Mouse (Mus musculus) embryonic facial prominence, embryonic 12.5 days (tissue): ENCODE results near the gene Armc3. TPM values are rescaled to one million over a fixed set of nuclear protein-coding genes. Genes with fewer than 3 reads are reported as not detected.

ENCODE experiments used
- ATAC-seq: fragments of 200-750 bp; cut with Nextera tagmentation; 2 replicates; pipeline ENCODE4 v1.8.0; 2017; ENCODE audit not compliant: insufficient number of reproducible peaks, insufficient read depth, low FRiP score, low TSS enrichment
- H3K27ac ChIP-seq: fragments of 300-500 bp; sonication (generic); 2 replicates; pipeline ENCODE4 v1.5.1; 2016; ENCODE audit warnings: mild to moderate bottlenecking
- H3K27me3 ChIP-seq: fragments of 300-500 bp; sonication (generic); 2 replicates; pipeline ENCODE4 v1.6.1; 2016; ENCODE audit warnings: mild to moderate bottlenecking, moderate library complexity
- H3K36me3 ChIP-seq: fragments of 300-500 bp; sonication (generic); 2 replicates; pipeline ENCODE4 v1.6.1; 2016; ENCODE audit warnings: mild to moderate bottlenecking
- H3K4me1 ChIP-seq: fragments of 300-500 bp; sonication (generic); 2 replicates; pipeline ENCODE4 v1.6.1; 2016
- H3K4me2 ChIP-seq: fragments of 300-500 bp; sonication (generic); replicated peaks from 2 replicates; pipeline ENCODE4 v1.6.1; 2016; ENCODE audit warnings: mild to moderate bottlenecking, moderate library complexity
- H3K4me3 ChIP-seq: fragments of 300-500 bp; sonication (generic); 2 replicates; pipeline ENCODE4 v1.5.1; 2016; ENCODE audit warnings: mild to moderate bottlenecking
- H3K9ac ChIP-seq: fragments of 300-500 bp; sonication (generic); 2 replicates; pipeline ENCODE4 v1.6.1; 2016; ENCODE audit warnings: mild to moderate bottlenecking, moderate library complexity
- H3K9me3 ChIP-seq: fragments of 300-500 bp; sonication (generic); 2 replicates; pipeline ENCODE4 v1.6.1; 2016; ENCODE audit warnings: mild to moderate bottlenecking, moderate library complexity
- WGBS: fragments of 180-500 bp; shearing (Covaris S2); methylation state at CpG from one replicate; pipeline ENCODE4 v1.1.7; 2016; 5-methylcytosine and 5-hydroxymethylcytosine counted together
- polyA plus RNA-seq: library from polyadenylated mRNA; unstranded; fragments of >200 nt; fragmentation: Nextera tagmentation; extraction: Ambion mirVana; gene quantifications from 2 replicates; pipeline ENCODE4 v1.2.1, GENCODE M21; 2016

Armc3 gene
- polyA plus RNA-seq, 1 experiment from 2014 or later, result 0.20 TPM

- no peak overlapping the region for H3K4me2 ChIP-seq
- H3K9me3 ChIP-seq, result no peaks in the 10 kb centered on the region
- 92% methylated on average over 2 of the region's 2 CpGs for WGBS
- ATAC-seq, result no peak
- no peak overlapping the region for H3K9ac ChIP-seq
- H3K4me1 ChIP-seq, result no peaks in the 10 kb centered on the region
- H3K4me3 ChIP-seq, result no peak overlapping the region
- no peaks in the 10 kb centered on the region for H3K36me3 ChIP-seq
- H3K27ac ChIP-seq, result no peak overlapping the region
- no peaks in the 10 kb centered on the region for H3K27me3 ChIP-seq
These were observed 36.1 kb downstream of the Armc3 start for GRCm38 (mm10) chr2:19235193-19235592.

- ATAC-seq, result no peak
- 77% methylated on average over 4 of the region's 4 CpGs for WGBS
- Histone ChIP-seq H3K4me2 (no peak overlapping the region), H3K9ac (no peak overlapping the region), H3K27ac (no peak overlapping the region), H3K9me3 (no peaks in the 10 kb centered on the region), H3K4me3 (no peak overlapping the region), H3K36me3 (no peaks in the 10 kb centered on the region), H3K4me1 (no peaks in the 10 kb centered on the region), H3K27me3 (no peaks in the 10 kb centered on the region)
These were observed 36.5 kb downstream of the Armc3 start for GRCm38 (mm10) chr2:19235614-19236013.

GRCm38 (mm10) chr2:19238771-19239170 lies 39.7 kb downstream of the Armc3 start:
- no peaks in the 10 kb centered on the region for H3K36me3 ChIP-seq
- no peaks in the 10 kb centered on the region for H3K4me1 ChIP-seq
- no peaks in the 10 kb centered on the region for H3K27me3 ChIP-seq
- no peak overlapping the region for H3K4me2 ChIP-seq
- H3K4me3 ChIP-seq, result no peak overlapping the region
- WGBS, result 58% methylated on average over 2 of the region's 2 CpGs
- H3K9ac ChIP-seq, result no peak overlapping the region
- H3K27ac ChIP-seq, result no peak overlapping the region
- ATAC-seq, result no peak
- no peaks in the 10 kb centered on the region for H3K9me3 ChIP-seq

GRCm38 (mm10) chr2:19249611-19250010 lies 50.5 kb downstream of the Armc3 start:
- WGBS, result 89% methylated on average over 11 of the region's 11 CpGs
- no peak for ATAC-seq
- no peak overlapping the region for H3K4me3 ChIP-seq

GRCm38 (mm10) chr2:19255037-19255436 lies 55.9 kb downstream of the Armc3 start:
- Histone ChIP-seq H3K36me3 (no peaks in the 10 kb centered on the region), H3K9ac (no peak overlapping the region), H3K4me1 (no peaks in the 10 kb centered on the region), H3K27ac (no peak overlapping the region), H3K27me3 (no peaks in the 10 kb centered on the region), H3K4me2 (no peak overlapping the region), H3K4me3 (no peak overlapping the region), H3K9me3 (no peaks in the 10 kb centered on the region)
- 68% methylated on average over 3 of the region's 3 CpGs for WGBS
- ATAC-seq, result no peak

More at GRCm38 (mm10) chr2:19249611-19250010, 50.5 kb downstream of the Armc3 start:
- no peak overlapping the region for H3K27ac ChIP-seq
- H3K27me3 ChIP-seq, result no peaks in the 10 kb centered on the region
- H3K36me3 ChIP-seq, result no peaks in the 10 kb centered on the region
- no peaks in the 10 kb centered on the region for H3K9me3 ChIP-seq
- H3K4me2 ChIP-seq, result no peak overlapping the region
- H3K9ac ChIP-seq, result no peak overlapping the region
- no peaks in the 10 kb centered on the region for H3K4me1 ChIP-seq

- Histone ChIP-seq H3K4me1 (no peaks in the 10 kb centered on the region), H3K9me3 (no peaks in the 10 kb centered on the region), H3K4me2 (no peak overlapping the region), H3K27ac (no peak overlapping the region), H3K9ac (no peak overlapping the region), H3K27me3 (no peaks in the 10 kb centered on the region), H3K4me3 (no peak overlapping the region), H3K36me3 (no peaks in the 10 kb centered on the region)
- no peak for ATAC-seq
These were observed 58.2 kb downstream of the Armc3 start for GRCm38 (mm10) chr2:19257255-19257654.

GRCm38 (mm10) chr2:19260399-19260798 lies 61.3 kb downstream of the Armc3 start:
- Histone ChIP-seq H3K4me3 (no peak overlapping the region), H3K4me1 (no peaks in the 10 kb centered on the region), H3K9ac (no peak overlapping the region), H3K27ac (no peak overlapping the region), H3K4me2 (no peak overlapping the region), H3K27me3 (no peaks in the 10 kb centered on the region), H3K36me3 (no peaks in the 10 kb centered on the region), H3K9me3 (no peaks in the 10 kb centered on the region)
- 83% methylated on average over 6 of the region's 6 CpGs for WGBS
- ATAC-seq, result no peak

GRCm38 (mm10) chr2:19263375-19263774 lies 64.3 kb downstream of the Armc3 start:
- Histone ChIP-seq H3K4me1 (no peaks in the 10 kb centered on the region), H3K9me3 (no peaks in the 10 kb centered on the region), H3K27ac (no peak overlapping the region), H3K4me2 (no peak overlapping the region), H3K4me3 (no peak overlapping the region), H3K27me3 (no peaks in the 10 kb centered on the region), H3K36me3 (no peaks in the 10 kb centered on the region), H3K9ac (no peak overlapping the region)
- 48% methylated on average over 5 of the region's 5 CpGs for WGBS
- no peak for ATAC-seq

- Histone ChIP-seq H3K27ac (no peak overlapping the region), H3K9me3 (no peaks in the 10 kb centered on the region), H3K4me3 (no peak overlapping the region), H3K4me1 (no peaks in the 10 kb centered on the region), H3K36me3 (no peaks in the 10 kb centered on the region), H3K27me3 (no peaks in the 10 kb centered on the region), H3K9ac (no peak overlapping the region), H3K4me2 (no peak overlapping the region)
- ATAC-seq, result no peak
- WGBS, result 75% methylated on average over 2 of the region's 2 CpGs
These were observed 66.7 kb downstream of the Armc3 start for GRCm38 (mm10) chr2:19265834-19266233.

GRCm38 (mm10) chr2:19267396-19267795 lies 68.3 kb downstream of the Armc3 start:
- 70% methylated on average over 2 of the region's 2 CpGs for WGBS
- Histone ChIP-seq H3K9me3 (no peaks in the 10 kb centered on the region), H3K4me2 (no peak overlapping the region), H3K27me3 (no peaks in the 10 kb centered on the region), H3K4me3 (no peak overlapping the region), H3K9ac (no peak overlapping the region), H3K27ac (no peak overlapping the region), H3K36me3 (no peaks in the 10 kb centered on the region), H3K4me1 (no peaks in the 10 kb centered on the region)
- ATAC-seq, result no peak

GRCm38 (mm10) chr2:19269955-19270354 lies 70.9 kb downstream of the Armc3 start:
- no peaks in the 10 kb centered on the region for H3K9me3 ChIP-seq
- H3K9ac ChIP-seq, result no peak overlapping the region
- H3K4me2 ChIP-seq, result no peak overlapping the region
- WGBS, result 50% methylated on average over 5 of the region's 5 CpGs
- H3K4me1 ChIP-seq, result no peaks in the 10 kb centered on the region
- 0 out of 2 replicates have a peak, but pooled peaks cover 3% of the 10 kb centered on the region for H3K27me3 ChIP-seq
- ATAC-seq, result no peak
- H3K4me3 ChIP-seq, result no peak overlapping the region
- no peak overlapping the region for H3K27ac ChIP-seq
- H3K36me3 ChIP-seq, result no peaks in the 10 kb centered on the region

GRCm38 (mm10) chr2:19270709-19271120 lies 71.6 kb downstream of the Armc3 start:
- Histone ChIP-seq H3K9me3 (no peaks in the 10 kb centered on the region), H3K27me3 (0 out of 2 replicates have a peak, but pooled peaks cover 3% of the 10 kb centered on the region)

GRCm38 (mm10) chr2:19274583-19274982 lies 75.5 kb downstream of the Armc3 start:
- no peak overlapping the region for H3K4me3 ChIP-seq
- no peaks in the 10 kb centered on the region for H3K9me3 ChIP-seq
- no peaks in the 10 kb centered on the region for H3K36me3 ChIP-seq
- ATAC-seq, result no peak
- peaks cover 9% of the 10 kb centered on the region; the same call in 1 of the 2 replicates for H3K27me3 ChIP-seq
- WGBS, result 63% methylated on average over 2 of the region's 2 CpGs
- H3K9ac ChIP-seq, result no peak overlapping the region
- H3K27ac ChIP-seq, result no peak overlapping the region
- H3K4me1 ChIP-seq, result no peaks in the 10 kb centered on the region
- H3K4me2 ChIP-seq, result no peak overlapping the region

More at GRCm38 (mm10) chr2:19270709-19271120, 71.6 kb downstream of the Armc3 start:
- Histone ChIP-seq H3K9ac (no peak overlapping the region), H3K4me1 (no peaks in the 10 kb centered on the region), H3K4me3 (no peak overlapping the region), H3K27ac (no peak overlapping the region), H3K4me2 (no peak overlapping the region), H3K36me3 (no peaks in the 10 kb centered on the region)
- WGBS, result 31% methylated on average over 9 of the region's 9 CpGs
- ATAC-seq, result no peak
